Mouse (Mus musculus) cerebellum, adult 2 months (tissue): ENCODE results near the gene Hpf1. TPM values are rescaled to one million over a fixed set of nuclear protein-coding genes. Genes with fewer than 3 reads are reported as not detected.

Source experiments
- DNase-seq, 2 experiments: peaks; one replicate each; pipeline ENCODE4 v3.0.0; 2021
- H3K27ac ChIP-seq: fragments of 200-500 bp; 2 replicates; pipeline ENCODE4 v1.5.1; 2012; ENCODE audit warnings: low read length, control low read depth, inconsistent platforms; ENCODE audit not compliant: insufficient read depth
- H3K27me3 ChIP-seq: fragments of 200-500 bp; 2 replicates; pipeline ENCODE4 v1.6.1; 2012; ENCODE audit warnings: inconsistent platforms, mild to moderate bottlenecking, low read length, moderate library complexity; ENCODE audit not compliant: control insufficient read depth, insufficient read depth
- H3K4me1 ChIP-seq: fragments of 200-500 bp; 2 replicates; pipeline ENCODE4 v1.6.1; 2011; ENCODE audit warnings: low read length; ENCODE audit not compliant: control insufficient read depth, insufficient read depth
- H3K4me3 ChIP-seq: fragments of 200-500 bp; replicated peaks from 2 replicates; pipeline ENCODE3; 2011; ENCODE audit warnings: mild to moderate bottlenecking, low read depth, low read length, control low read depth; ENCODE audit not compliant: insufficient read depth
- CTCF ChIP-seq: fragments of 200-500 bp; IDR thresholded peaks from 2 replicates; pipeline ENCODE4 v1.5.1; 2011; ENCODE audit warnings: low read depth, mild to moderate bottlenecking, control low read depth, low read length, moderate library complexity, borderline replicate concordance; ENCODE audit not compliant: insufficient read depth
- POLR2A ChIP-seq: fragments of 200-500 bp; IDR thresholded peaks from 2 replicates; pipeline ENCODE4 v1.6.1; 2011; ENCODE audit warnings: low read length, control low read depth, borderline replicate concordance; ENCODE audit not compliant: insufficient read depth
- WGBS: fragments of 180-500 bp; shearing (Covaris S2); methylation state at CpG from one replicate; pipeline ENCODE4 v1.1.7; 2018; 5-methylcytosine and 5-hydroxymethylcytosine counted together
- polyA plus RNA-seq: library from polyadenylated mRNA; depleted of rRNA; stranded (reverse); fragments of >200 nt; gene quantifications from 2 replicates; pipeline ENCODE4 v1.2.3, GENCODE M21; 2012

Hpf1 gene
- polyA plus RNA-seq, 1 experiment, result 50.4 TPM

DNA sequence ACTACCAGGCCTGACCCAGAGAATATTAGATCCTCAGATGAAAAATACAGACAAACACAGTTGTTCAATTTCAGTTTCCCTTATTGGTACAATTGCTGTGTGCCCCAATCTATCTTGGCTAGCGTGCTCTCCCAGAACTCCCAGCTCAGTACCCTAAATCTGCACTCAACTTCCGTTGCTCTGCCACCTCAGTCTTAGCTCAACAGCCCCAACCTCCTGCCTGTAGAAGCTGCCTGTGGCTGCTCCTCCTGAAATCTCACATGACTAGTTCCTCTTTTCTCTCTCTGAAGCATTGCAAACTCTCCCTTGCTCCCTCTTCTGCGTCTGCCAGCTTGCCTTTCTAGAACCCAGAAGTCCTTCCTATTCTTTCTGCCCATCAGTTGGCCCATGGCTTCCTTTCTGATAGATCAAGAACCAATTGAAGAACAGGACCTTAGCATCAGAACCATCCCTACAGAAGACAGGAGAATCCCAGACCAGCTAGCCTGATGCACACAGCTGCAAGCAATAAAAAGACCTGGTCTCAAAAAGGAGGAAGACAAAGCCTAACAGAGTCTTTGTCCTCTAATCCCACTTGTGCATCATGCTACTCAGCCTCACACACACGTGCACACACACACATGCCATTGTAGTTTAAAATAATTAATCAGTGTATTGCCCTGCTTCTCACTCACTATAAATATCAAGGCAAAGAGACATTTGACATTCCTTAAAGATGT is 6.6 kb upstream of the Hpf1 start:
- no peak overlapping the region for H3K27ac ChIP-seq
- H3K4me1 ChIP-seq, result no peaks in the 10 kb centered on the region
- no peak overlapping the region for H3K4me3 ChIP-seq
- 71% methylated on average over 4 of the region's 4 CpGs for WGBS
- no peak for DNase-seq
- TF ChIP-seq POLR2A (no peak), CTCF (no peak)
- no peaks in the 10 kb centered on the region for H3K27me3 ChIP-seq

DNA sequence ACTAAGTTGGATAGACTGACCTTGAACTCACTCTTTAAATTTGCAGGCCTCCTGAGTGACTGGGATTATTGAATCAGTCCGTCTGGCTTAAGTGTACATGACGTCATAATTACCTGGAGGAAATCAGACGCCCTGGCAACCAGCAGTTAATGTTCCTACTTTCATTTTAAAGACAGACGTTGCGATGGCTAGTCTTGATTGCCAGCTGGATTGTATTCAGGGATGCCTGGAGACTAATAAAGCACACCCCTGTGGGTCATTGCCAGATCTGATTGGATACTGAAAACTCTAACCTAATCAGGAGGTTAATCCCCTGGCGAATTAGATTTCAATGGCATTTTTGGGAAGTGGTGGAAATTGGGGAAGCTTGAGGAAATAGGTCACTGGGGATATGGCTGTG is 3.5 kb upstream of the Hpf1 start:
- H3K4me3 ChIP-seq, result no peak overlapping the region
- 34% methylated on average over 6 of the region's 6 CpGs for WGBS
- no peak overlapping the region for H3K27ac ChIP-seq
- no peaks in the 10 kb centered on the region; the same call in none of the 2 replicates for H3K4me1 ChIP-seq
- no peak for TF ChIP-seq CTCF
- H3K27me3 ChIP-seq, result no peaks in the 10 kb centered on the region
- no peak for DNase-seq

DNA sequence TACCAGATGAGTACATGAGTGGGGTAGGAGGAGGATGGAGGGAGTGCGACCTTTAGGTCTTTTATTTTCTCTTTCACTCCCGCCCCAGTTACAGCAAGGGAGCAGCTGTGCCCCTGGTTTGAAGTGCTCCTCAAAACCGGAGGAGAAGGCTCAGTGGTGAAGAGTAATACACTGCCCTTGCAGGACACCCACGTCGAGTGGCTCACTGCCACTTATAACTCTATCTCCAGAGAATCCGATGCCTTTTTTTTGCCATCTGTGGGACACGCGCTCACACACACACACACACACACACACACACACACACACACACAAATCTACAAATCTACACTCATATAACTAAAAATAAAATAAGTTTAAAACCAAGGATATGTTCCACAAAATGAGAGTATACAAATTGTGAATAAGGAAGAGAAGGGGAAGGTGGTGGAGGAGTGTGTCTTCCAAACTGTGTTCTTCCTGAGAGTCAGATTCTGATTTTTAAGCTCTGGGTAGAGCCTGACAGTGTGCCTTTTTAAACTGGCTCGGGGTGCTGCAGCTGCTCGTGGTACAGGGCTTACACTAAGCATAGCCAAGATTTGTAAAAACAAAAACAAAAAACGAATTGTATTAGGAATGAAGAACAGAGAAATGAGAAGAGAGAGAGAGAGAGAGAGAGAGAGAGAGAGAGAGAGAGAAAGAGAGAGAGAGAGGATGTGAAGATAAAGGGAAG is 931 bp upstream of the Hpf1 start:
- Histone ChIP-seq H3K27me3 (no peaks in the 10 kb centered on the region), H3K27ac (no peak overlapping the region), H3K4me3 (no peak overlapping the region), H3K4me1 (no peaks in the 10 kb centered on the region; the same call in none of the 2 replicates)
- 44% methylated on average over 11 of the region's 11 CpGs for WGBS
- TF ChIP-seq POLR2A (no peak), CTCF (no peak)
- DNase-seq, result no peak

DNA sequence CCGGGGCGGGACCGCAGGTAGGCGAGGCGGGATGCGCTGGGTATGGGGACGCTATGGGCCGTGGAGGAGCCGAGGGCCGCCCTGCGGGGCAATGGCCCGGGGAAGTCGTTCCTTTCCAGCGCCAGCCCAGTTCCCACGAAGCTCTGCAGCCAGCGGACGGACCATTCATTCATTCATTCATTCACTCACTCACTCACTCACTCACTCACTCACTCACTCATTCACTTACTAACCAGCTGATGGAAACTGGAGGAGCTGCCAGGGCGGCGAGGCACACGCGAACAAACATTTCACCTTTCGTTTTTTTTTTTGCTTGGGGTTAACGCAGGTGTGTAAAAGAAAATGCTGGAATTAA is 279 bp downstream of the Hpf1 start:
- Histone ChIP-seq H3K4me3 (peak overlapping the region; percentile 81), H3K4me1 (no peaks in the 10 kb centered on the region; the same call in none of the 2 replicates), H3K27me3 (no peaks in the 10 kb centered on the region), H3K27ac (peak overlapping the region; percentile 23; the same call in 1 of the 2 replicates)
- no peak for DNase-seq
- no peak for TF ChIP-seq POLR2A
- no peak for TF ChIP-seq CTCF
- under 1% methylated on average over 23 of the region's 23 CpGs for WGBS

DNA sequence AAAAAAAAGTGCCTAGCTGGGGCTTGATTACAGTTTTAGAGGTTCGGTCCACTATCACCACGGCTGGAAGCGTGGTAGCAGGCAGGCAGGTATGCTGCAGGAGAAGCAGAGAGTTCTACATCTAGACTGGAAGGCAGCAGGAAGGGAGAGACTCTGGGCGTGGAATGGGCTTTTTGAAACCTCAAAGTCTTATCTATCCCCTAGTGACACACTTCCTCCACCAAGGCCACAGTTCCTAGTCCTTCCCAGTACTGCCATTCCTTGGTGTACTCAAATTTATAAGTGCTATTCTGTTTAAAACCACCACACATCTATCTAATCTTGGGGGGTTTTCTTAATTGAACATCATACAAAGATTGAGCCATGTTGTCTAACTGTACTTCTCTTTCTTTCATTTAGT is 1.5 kb downstream of the Hpf1 start:
- Histone ChIP-seq H3K4me1 (no peaks in the 10 kb centered on the region; the same call in none of the 2 replicates), H3K27me3 (no peaks in the 10 kb centered on the region), H3K27ac (no peak overlapping the region), H3K4me3 (no peak overlapping the region)
- DNase-seq, result no peak
- TF ChIP-seq POLR2A, result no peak
- TF ChIP-seq CTCF, result no peak
- WGBS, result 88% methylated on average over 4 of the region's 4 CpGs

DNA sequence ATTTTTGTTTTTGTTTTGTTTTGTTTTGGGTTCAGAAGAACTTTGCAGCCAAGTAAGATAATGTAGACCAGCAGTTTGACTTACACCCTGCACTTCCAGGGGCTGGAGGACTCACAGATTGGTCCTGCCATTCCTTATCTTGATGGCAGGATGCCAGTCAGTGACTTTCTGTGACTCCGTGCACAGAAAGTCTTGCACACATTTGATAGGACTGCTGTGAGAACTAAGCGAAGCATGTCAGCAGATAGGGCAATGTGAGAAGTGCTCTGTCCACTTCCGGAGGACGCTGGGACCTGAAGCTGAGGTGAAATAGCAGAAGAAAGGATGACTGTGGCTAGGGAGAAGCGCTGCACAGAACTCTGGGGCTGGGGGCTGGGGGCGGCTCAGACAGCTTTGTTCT is 5.7 kb downstream of the Hpf1 start:
- Histone ChIP-seq H3K27ac (no peak overlapping the region), H3K4me3 (no peak overlapping the region), H3K4me1 (no peaks in the 10 kb centered on the region; the same call in 1 of the 2 replicates), H3K27me3 (no peaks in the 10 kb centered on the region)
- TF ChIP-seq POLR2A, result no peak
- no peak for TF ChIP-seq CTCF
- DNase-seq, result no peak
- WGBS, result 81% methylated on average over 6 of the region's 6 CpGs

DNA sequence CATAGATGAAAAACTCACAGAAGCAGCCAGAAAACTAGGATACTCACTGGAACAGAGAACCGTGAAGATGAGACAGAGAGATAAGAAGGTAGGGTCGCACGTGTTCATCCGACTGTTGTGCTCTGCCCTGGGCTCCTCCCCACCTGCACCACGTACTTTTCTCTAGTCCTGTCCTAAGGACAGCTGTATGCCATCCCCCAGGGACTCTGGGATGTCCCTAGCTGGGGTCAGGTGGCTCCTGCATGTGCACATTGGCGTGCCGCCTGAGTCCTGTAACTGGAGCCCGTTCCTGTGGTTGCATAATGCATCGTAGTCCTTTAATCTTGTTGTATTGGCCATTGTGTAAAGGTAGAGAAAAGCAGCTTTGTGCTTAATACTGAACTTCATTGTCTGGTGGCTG is 9.9 kb downstream of the Hpf1 start:
- TF ChIP-seq POLR2A (no peak), CTCF (no peak)
- no peak overlapping the region for H3K27ac ChIP-seq
- H3K27me3 ChIP-seq, result no peaks in the 10 kb centered on the region
- H3K4me1 ChIP-seq, result no peaks in the 10 kb centered on the region
- DNase-seq, result peak; percentile 24 to 25
- no peak overlapping the region for H3K4me3 ChIP-seq
- WGBS, result 56% methylated on average over 9 of the region's 9 CpGs

DNA sequence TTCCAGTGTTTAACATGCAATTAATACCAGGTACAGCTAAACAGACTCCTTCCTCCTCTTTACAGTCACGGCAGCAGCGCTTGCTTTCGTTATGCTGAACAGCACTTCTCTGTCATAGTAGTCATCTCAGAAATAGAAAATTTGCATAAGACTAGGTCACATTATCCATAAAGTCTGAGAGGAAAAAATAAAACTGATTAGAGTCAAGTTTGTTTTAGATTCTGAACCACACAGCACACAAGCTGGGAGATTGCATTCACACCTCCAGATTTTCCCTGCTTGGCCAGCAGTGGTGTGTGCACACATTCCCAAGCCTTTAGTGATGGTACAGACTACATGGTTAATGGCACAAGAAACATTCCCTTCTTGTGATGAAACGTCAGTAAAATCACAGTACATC is 21.9 kb downstream of the Hpf1 start:
- no peak overlapping the region for H3K4me3 ChIP-seq

More for the DNA sequence above, 21.9 kb downstream of the Hpf1 start:
- no peak for DNase-seq
- H3K27me3 ChIP-seq, result no peaks in the 10 kb centered on the region
- TF ChIP-seq POLR2A (no peak), CTCF (no peak)
- 75% methylated on average over 4 of the region's 4 CpGs for WGBS
- H3K27ac ChIP-seq, result no peak overlapping the region
- H3K4me1 ChIP-seq, result no peaks in the 10 kb centered on the region
